Mouse (Mus musculus): ENCODE measurements around the gene Hspb1. TPM values are rescaled to one million over a fixed set of nuclear protein-coding genes. Genes with fewer than 3 reads are reported as not detected.

The Hspb1 gene
- total RNA-seq, 2 experiments from 2014 or later: 406 to 459 TPM

- DNase-seq: no peak
- intact Hi-C loops (cut with DNase I): no loop called here
These were observed 21.3 kb downstream of the Hspb1 start for GRCm38 (mm10) chr5:135908989-135909388.

- DNase-seq: peak in 1 of 2 experiments; percentile 38
- intact Hi-C loops (cut with DNase I): no loop called here
These were observed 21.9 kb downstream of the Hspb1 start for GRCm38 (mm10) chr5:135909646-135910045.

- intact Hi-C loops (cut with DNase I): no loop called here
- DNase-seq: no peak
These were observed 23.1 kb downstream of the Hspb1 start for GRCm38 (mm10) chr5:135910813-135911212.

- DNase-seq: no peak
- intact Hi-C loops (cut with DNase I): no loop called here
These were observed 24.0 kb downstream of the Hspb1 start for GRCm38 (mm10) chr5:135911633-135912220.

GRCm38 (mm10) chr5:135913201-135913600 is 25.5 kb downstream of the Hspb1 start:
- intact Hi-C loops (cut with DNase I): no loop called here
- DNase-seq: no peak

GRCm38 (mm10) chr5:135914156-135914555 is 26.4 kb downstream of the Hspb1 start:
- intact Hi-C loops (cut with DNase I): no loop called here
- peak; percentile 49 to 60 for DNase-seq

- DNase-seq: no peak
- intact Hi-C loops (cut with DNase I): no loop called here
These were observed 28.4 kb downstream of the Hspb1 start for GRCm38 (mm10) chr5:135916051-135916565.

GRCm38 (mm10) chr5:135916601-135917000 is 28.9 kb downstream of the Hspb1 start:
- intact Hi-C loops (cut with DNase I): no loop called here
- no peak for DNase-seq

GRCm38 (mm10) chr5:135917327-135918058 is 29.8 kb downstream of the Hspb1 start:
- no peak for DNase-seq
- intact Hi-C loops (cut with DNase I): no loop called here

GRCm38 (mm10) chr5:135918059-135918437 is 30.3 kb downstream of the Hspb1 start:
- no peak for DNase-seq
- intact Hi-C loops (cut with DNase I): no loop called here

GRCm38 (mm10) chr5:135918593-135918992 is 30.9 kb downstream of the Hspb1 start:
- intact Hi-C loops (cut with DNase I): no loop called here

GRCm38 (mm10) chr5:135919902-135920301 is 32.2 kb downstream of the Hspb1 start:
- intact Hi-C loops (cut with DNase I): no loop called here
- no peak for DNase-seq

More at GRCm38 (mm10) chr5:135918593-135918992, 30.9 kb downstream of the Hspb1 start:
- no peak for DNase-seq

GRCm38 (mm10) chr5:135923901-135924300 is 36.2 kb downstream of the Hspb1 start:
- intact Hi-C loops (cut with DNase I): no loop called here
- no peak for DNase-seq

GRCm38 (mm10) chr5:135929685-135930424 is 42.1 kb downstream of the Hspb1 start:
- intact Hi-C loops (cut with DNase I): no loop called here

GRCm38 (mm10) chr5:135931526-135931925 is 43.8 kb downstream of the Hspb1 start:
- no peak for DNase-seq
- intact Hi-C loops (cut with DNase I): no loop called here

More at GRCm38 (mm10) chr5:135929685-135930424, 42.1 kb downstream of the Hspb1 start:
- no peak for DNase-seq

- no peak for DNase-seq
- intact Hi-C loops (cut with DNase I): no loop called here
These were observed 44.6 kb downstream of the Hspb1 start for GRCm38 (mm10) chr5:135932359-135932758.

GRCm38 (mm10) chr5:135933222-135933899 is 45.6 kb downstream of the Hspb1 start:
- intact Hi-C loops (cut with DNase I): no loop called here
- no peak for DNase-seq

GRCm38 (mm10) chr5:135933900-135934441 is 46.3 kb downstream of the Hspb1 start:
- intact Hi-C loops (cut with DNase I): loop anchor here (1.0 kb wide), 1 partner anchor 29 kb away; no protein-coding TSS in a partner anchor
- peak in 1 of 2 experiments; percentile 67 for DNase-seq

- DNase-seq: peak; percentile 99
- intact Hi-C loops (cut with DNase I): loop anchor here (1.0 kb wide), 2 partner anchors 22 to 29 kb away; no protein-coding TSS in a partner anchor
These were observed 46.9 kb downstream of the Hspb1 start, which contains the start of gene Ywhag for GRCm38 (mm10) chr5:135934481-135935175. Ywhag (minus strand) TSS chr5:135934616.

GRCm38 (mm10) chr5:135935176-135935523 is 47.4 kb downstream of the Hspb1 start:
- no peak for DNase-seq
- intact Hi-C loops (cut with DNase I): loop anchor here (1.0 kb wide), 1 partner anchor 21 kb away; no protein-coding TSS in a partner anchor
